Mouse (Mus musculus) layer of hippocampus, postnatal 36 days (tissue): Measurements from ENCODE around the gene Cyp2a5. TPM values are rescaled to one million over a fixed set of nuclear protein-coding genes. Genes with fewer than 3 reads are reported as not detected.
"Not testable (repeated sequence)": the region's sequence is repeated elsewhere in the genome, so short reads cannot be mapped to it uniquely, and the experiment has no call there.

ENCODE experiments used
- DNase-seq, 2 experiments: peaks; one replicate each; pipeline ENCODE4 v3.0.0; 2022
- total RNA-seq, 2 experiments: library from RNA; stranded (reverse); gene quantifications; 2 replicates each; pipeline ENCODE4 v1.2.3; 2021

The Cyp2a5 gene
- total RNA-seq, result not detected

DNA sequence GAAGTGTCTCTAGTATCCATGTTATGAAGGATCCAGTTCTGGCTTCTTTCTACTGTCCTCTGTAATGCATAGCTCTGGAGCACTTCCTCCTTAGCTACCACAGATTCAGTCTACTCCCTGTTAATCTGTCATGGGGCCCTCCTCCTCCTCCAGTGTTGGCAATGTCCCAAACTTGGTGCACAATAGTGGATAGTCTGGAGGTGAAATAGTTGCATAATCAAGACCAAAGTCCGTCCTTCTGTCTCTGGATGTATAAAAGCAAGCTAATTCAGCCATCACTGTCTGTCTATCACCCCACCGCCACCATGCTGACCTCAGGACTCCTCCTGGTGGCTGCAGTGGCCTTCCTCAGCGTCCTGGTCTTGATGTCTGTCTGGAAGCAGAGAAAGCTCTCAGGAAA is at the start of gene Cyp2a5:
Cyp2a5 (plus strand) TSS at position 247 of the 400 bp plus-strand sequence.
- DNase-seq, result not testable (repeated sequence)

- DNase-seq, result not testable (repeated sequence)
Measured at GRCm38 (mm10) chr7:26786013-26786412, 49.1 kb upstream of the Cyp2a5 start.

DNA sequence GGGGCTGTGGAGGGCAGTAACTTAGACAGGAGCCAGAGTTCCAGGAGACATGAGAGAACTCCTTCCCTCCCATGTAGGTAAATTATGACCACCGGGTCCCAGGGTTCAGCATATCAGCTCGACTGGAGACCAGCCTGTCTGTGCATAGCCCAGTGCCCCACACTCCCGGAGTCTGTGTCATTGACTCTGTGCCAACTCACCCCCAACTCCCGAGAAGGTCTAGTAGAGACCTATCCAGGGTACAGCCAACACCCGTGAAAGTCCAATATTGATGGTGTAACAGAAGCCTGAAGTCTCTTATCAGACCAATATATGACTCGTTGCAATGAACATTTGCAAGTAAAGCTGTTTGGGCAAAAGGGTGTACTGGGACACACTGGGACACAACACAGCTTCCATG is 45.1 kb upstream of the Cyp2a5 start:
- DNase-seq, result no peak

DNA sequence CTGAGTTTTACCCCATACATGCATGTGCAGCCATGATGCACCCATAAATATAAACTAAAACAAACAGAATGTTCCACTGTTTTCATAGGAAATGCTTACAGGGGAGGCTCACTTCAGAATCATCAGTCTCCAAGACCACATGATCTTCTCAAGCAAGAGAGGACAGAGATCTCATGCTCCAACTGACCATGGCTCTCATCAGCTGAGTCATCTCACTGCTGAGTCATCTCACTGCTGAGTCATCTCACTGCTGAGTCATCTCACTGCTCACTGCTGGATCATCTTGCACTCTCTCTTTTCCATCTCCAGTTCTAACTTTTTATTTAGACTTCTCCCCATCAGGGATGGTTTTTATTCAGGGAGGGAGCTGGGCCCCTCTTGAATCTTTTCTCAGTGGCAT is 35.0 kb upstream of the Cyp2a5 start:
- no peak for DNase-seq

DNA sequence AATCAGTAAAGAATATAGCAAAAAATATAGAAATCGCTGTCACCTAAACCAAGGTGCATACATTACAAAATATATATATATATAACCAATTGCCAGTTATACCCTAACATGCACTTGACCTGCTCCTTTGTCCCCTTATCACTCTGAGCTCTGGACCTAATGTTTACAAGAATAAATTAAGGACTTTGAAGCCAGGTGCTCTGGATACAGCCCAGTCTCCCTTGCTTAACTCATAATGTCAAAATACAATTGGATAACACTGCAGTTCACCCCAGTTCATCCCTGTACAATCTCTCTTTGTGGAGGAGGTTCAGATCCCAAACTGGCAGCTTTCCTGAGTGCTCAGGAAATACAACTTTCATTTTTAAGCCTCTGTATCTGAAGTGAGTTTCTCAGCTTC is 34.1 kb upstream of the Cyp2a5 start:
- no peak for DNase-seq

- DNase-seq, result no peak
Measured at GRCm38 (mm10) chr7:26808592-26808991, 26.5 kb upstream of the Cyp2a5 start, which contains the start of gene Cyp2g1. Gene Cyp2g1, plus strand, starts transcription at chr7:26808892.

DNA sequence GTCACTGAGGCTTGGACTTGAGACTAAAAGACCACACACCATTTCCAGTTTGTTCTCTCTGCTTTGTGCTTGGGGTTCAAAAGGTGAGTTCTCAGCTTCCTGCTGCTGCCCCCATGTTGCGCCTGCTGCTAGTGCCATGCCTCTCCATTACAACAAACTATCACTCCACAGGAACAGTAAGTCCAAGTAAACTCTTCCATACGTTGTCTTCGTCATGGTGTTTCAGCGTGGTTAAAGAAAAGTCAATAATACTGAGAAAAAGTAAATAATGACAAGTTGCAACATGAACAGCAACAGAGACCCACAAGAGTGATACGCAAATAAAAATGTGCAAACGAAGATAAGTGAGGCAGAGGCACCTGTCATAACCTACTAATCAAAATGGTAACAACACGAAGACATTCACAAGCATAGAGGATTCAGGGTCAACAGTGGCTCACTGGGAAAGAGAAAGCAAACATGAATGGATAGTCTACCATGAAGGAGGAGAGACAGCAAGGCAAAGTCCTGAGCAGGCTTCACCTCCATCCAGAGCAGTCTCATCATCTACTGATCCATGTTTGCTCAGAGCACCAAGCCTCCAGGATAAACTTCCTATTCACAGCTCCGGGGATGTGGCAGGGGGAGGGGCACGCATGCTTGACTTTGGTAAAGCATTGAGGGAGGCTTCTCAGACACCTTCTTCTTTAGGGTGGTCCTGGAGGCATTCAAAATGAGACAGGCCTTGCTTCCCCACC is 3.4 kb upstream of the Cyp2a5 start:
- DNase-seq, result not testable (repeated sequence)

DNA sequence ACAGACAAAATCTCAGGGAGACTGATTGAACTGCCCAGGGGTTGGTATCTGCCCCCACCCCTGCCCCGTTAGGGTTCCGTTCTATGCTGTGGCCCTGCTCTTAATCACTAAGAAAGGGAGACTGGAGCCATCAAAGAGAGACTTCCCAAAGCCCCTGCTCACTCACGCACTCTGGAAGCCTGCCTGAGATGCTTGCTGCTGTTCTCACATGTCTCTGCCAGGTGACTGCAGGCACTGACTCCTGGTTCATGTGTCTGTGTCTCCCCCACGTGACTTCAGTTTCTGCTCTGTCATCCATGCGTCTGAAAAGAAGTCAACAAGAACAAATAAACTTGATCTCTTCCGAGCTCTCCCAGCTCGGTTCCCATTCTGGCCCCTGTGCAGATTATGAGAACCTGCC is 2.4 kb upstream of the Cyp2a5 start:
- DNase-seq, result not testable (repeated sequence)

- not testable (repeated sequence) for DNase-seq
Measured at GRCm38 (mm10) chr7:26843400-26843799, 8.3 kb downstream of the Cyp2a5 start.

DNA sequence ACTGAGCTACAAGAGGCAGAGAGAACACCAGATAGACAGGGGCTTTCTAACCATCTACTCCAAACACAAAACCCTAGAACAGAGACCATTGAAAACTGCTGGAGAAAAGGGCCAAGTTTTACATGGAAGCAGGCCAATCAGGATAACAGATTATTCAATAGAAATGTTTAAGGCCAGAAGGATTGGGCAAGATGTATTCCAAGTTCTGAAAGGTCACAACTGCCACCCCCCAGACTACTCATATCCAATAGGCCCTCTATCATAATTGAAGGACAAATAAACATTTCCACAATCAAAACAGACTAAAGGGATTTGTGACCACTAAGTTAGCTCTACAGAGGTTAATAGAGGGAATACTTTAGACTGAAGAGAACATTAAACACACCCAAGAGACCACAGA is 15.0 kb downstream of the Cyp2a5 start:
- DNase-seq, result not testable (repeated sequence)

GRCm38 (mm10) chr7:26878581-26878980 is 43.5 kb downstream of the Cyp2a5 start:
- not testable (repeated sequence) for DNase-seq

- not testable (repeated sequence) for DNase-seq
Measured at GRCm38 (mm10) chr7:26880600-26880999, 45.5 kb downstream of the Cyp2a5 start.

Other genes starting within 250 kb of the Cyp2a5 start
- not detected for gene Vmn1r185, start 216.8 kb upstream of the Cyp2a5 start, total RNA-seq
- not detected for gene Cyp2b23, start 148.9 kb upstream of the Cyp2a5 start, total RNA-seq
- not detected for gene Cyp2b19, start 78.2 kb upstream of the Cyp2a5 start, total RNA-seq
- gene Cyp2g1, start 26.4 kb upstream of the Cyp2a5 start, total RNA-seq, result not detected
- not detected for gene Cyp2a22, start 104.1 kb downstream of the Cyp2a5 start, total RNA-seq
- not detected for gene Cyp2a12, start 193.8 kb downstream of the Cyp2a5 start, total RNA-seq